Mouse (Mus musculus): ENCODE measurements around the gene 2410131K14Rik.

- TF ChIP-seq CTCF (IDR thresholded peaks at IDR 0.05; ENCODE audit: insufficient read depth, low read length) = no peak
- TF ChIP-seq POLR2A (IDR thresholded peaks at IDR 0.05; ENCODE audit: borderline replicate concordance, extremely low read depth, low read depth, low read length) = no peak
These were observed 17.4 kb downstream of the 2410131K14Rik start for GRCm38 (mm10) chr5:118262418-118262817.

Data from lung, adult 2 months (tissue).